Mouse (Mus musculus) midbrain, postnatal 0 days (tissue): ENCODE results near the gene Guk1. TPM values are rescaled to one million over a fixed set of nuclear protein-coding genes. Genes with fewer than 3 reads are reported as not detected.

Experiments
- ATAC-seq: fragments of 200-750 bp; cut with Nextera tagmentation; 2 replicates; pipeline ENCODE4 v1.8.0; 2017; ENCODE audit warnings: moderate number of reproducible peaks, mild to moderate bottlenecking, moderate TSS enrichment, moderate library complexity; ENCODE audit not compliant: low FRiP score
- DNase-seq: peaks from one replicate; pipeline ENCODE4 v3.0.0-alpha.2; 2015; ENCODE audit warnings: low spot score
- H3K27ac ChIP-seq: fragments of 300-500 bp; sonication (generic); 2 replicates; pipeline ENCODE4 v1.5.1; 2014; ENCODE audit warnings: low read depth, mild to moderate bottlenecking, low read length, mixed read lengths
- H3K27me3 ChIP-seq: fragments of 300-500 bp; sonication (generic); 2 replicates; pipeline ENCODE4 v1.6.1; 2014; ENCODE audit warnings: low read length, control low read depth, mixed read lengths; ENCODE audit not compliant: insufficient read depth
- H3K36me3 ChIP-seq: fragments of 300-500 bp; sonication (generic); 2 replicates; pipeline ENCODE4 v1.6.1; 2014; ENCODE audit warnings: low read length, control low read depth, mixed read lengths; ENCODE audit not compliant: insufficient read depth
- H3K4me1 ChIP-seq: fragments of 300-500 bp; sonication (generic); 2 replicates; pipeline ENCODE4 v1.6.1; 2014; ENCODE audit warnings: mild to moderate bottlenecking, control low read depth, antibody characterized with exemption, low read length, mixed read lengths; ENCODE audit not compliant: insufficient read depth
- H3K4me2 ChIP-seq: fragments of 300-500 bp; sonication (generic); 2 replicates; pipeline ENCODE4 v1.6.1; 2014; ENCODE audit warnings: low read depth, mild to moderate bottlenecking, low read length, mixed read lengths; ENCODE audit not compliant: poor library complexity, severe bottlenecking
- H3K4me3 ChIP-seq: fragments of 300-500 bp; sonication (generic); 2 replicates; pipeline ENCODE4 v1.5.1; 2014; ENCODE audit warnings: low read depth, mild to moderate bottlenecking, low read length, moderate library complexity
- H3K9ac ChIP-seq: fragments of 300-500 bp; sonication (generic); replicated peaks from 2 replicates; pipeline ENCODE4 v1.6.1; 2014; ENCODE audit warnings: mild to moderate bottlenecking, low read length, moderate library complexity, mixed read lengths; ENCODE audit not compliant: poor library complexity, severe bottlenecking
- H3K9me3 ChIP-seq: fragments of 300-500 bp; sonication (generic); 2 replicates; pipeline ENCODE4 v1.6.1; 2016; ENCODE audit warnings: low read length, control low read depth
- CTCF ChIP-seq: IDR thresholded peaks from 2 replicates; pipeline ENCODE4 v1.5.1; 2016; ENCODE audit warnings: antibody characterized with exemption, mild to moderate bottlenecking
- WGBS: fragments of 180-500 bp; shearing (Covaris S2); extraction: QIAGEN DNeasy Blood & Tissue Kit; methylation state at CpG from one replicate; pipeline ENCODE4 v1.1.7; 2014; 5-methylcytosine and 5-hydroxymethylcytosine counted together
- polyA plus RNA-seq: library from polyadenylated mRNA; unstranded; fragments of >200 nt; fragmentation: Nextera tagmentation; extraction: Ambion mirVana; gene quantifications from 2 replicates; pipeline ENCODE4 v1.2.1, GENCODE M21; 2015
- total RNA-seq: library from RNA; depleted of rRNA; stranded (reverse); fragments of >200 nt; gene quantifications from 2 replicates; pipeline ENCODE4 v1.2.3, GENCODE M21; 2014

Guk1 gene
- total and polyA plus RNA-seq, 2 experiments from 2014 or later = 125 to 289 TPM

- DNase-seq = no peak
- Histone ChIP-seq H3K4me3 (peak overlapping the region; percentile 5; the same call in 1 of the 2 replicates), H3K9ac (no peak overlapping the region), H3K9me3 (no peaks in the 10 kb centered on the region), H3K27ac (no peak overlapping the region), H3K27me3 (peaks cover 44% of the 10 kb centered on the region), H3K36me3 (no peaks in the 10 kb centered on the region), H3K4me2 (peak overlapping the region; percentile 12; the same call in 1 of the 2 replicates), H3K4me1 (no peaks in the 10 kb centered on the region)
- no peak for ATAC-seq
- 1% methylated on average over 46 of the region's 48 CpGs for WGBS
- no peak for TF ChIP-seq CTCF
Measured at GRCm38 (mm10) chr11:59176475-59176874, 15.5 kb downstream of the Guk1 start.

DNA sequence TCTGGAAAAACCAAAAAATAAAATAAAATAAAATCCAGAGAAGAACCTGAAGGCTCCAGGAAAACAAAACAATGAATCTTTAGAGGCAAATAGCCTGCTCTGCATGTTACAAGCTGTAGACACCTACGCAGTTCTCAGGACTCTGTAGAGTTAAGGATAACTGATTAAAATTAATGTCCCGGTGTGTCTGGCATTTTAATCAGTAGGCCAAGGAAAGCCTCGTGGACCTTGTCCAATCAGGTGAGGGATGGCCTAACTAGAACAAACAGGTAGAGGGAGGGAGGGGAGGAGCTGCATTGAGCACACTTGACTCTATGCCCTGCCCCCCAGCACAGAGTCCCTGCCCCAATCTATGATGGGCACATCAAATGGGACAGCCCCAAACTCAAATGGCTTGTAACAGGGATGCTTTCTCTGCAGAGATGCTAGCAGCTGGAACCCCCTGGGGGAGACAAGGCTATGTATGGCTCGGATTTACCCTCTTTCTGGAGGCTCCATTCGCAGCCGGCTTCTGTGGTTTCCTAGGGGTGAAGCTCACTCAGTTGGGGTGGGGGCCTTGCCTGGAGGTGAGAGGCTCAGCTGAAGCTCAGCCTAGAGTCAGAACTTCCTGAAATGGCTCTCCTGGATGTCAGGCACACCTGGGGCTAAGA, 17.7 kb downstream of the Guk1 start:
- no peak for TF ChIP-seq CTCF
- no peak overlapping the region for H3K4me2 ChIP-seq
- no peak for ATAC-seq
- DNase-seq = no peak
- no peaks in the 10 kb centered on the region for H3K36me3 ChIP-seq
- no peaks in the 10 kb centered on the region for H3K9me3 ChIP-seq
- no peak overlapping the region for H3K9ac ChIP-seq
- H3K4me1 ChIP-seq = no peaks in the 10 kb centered on the region
- peaks cover 44% of the 10 kb centered on the region for H3K27me3 ChIP-seq
- H3K4me3 ChIP-seq = no peak overlapping the region
- no peak overlapping the region for H3K27ac ChIP-seq
- 43% methylated on average over 6 of the region's 6 CpGs for WGBS

- Histone ChIP-seq H3K4me1 (no peaks in the 10 kb centered on the region), H3K27ac (no peak overlapping the region), H3K27me3 (peaks cover 13% of the 10 kb centered on the region), H3K9ac (no peak overlapping the region), H3K4me2 (no peak overlapping the region), H3K9me3 (no peaks in the 10 kb centered on the region), H3K4me3 (no peak overlapping the region), H3K36me3 (no peaks in the 10 kb centered on the region)
- ATAC-seq = no peak
- DNase-seq = no peak
- no peak for TF ChIP-seq CTCF
- 74% methylated on average over 4 of the region's 4 CpGs for WGBS
Measured at GRCm38 (mm10) chr11:59170549-59170948, 21.5 kb downstream of the Guk1 start.

DNA sequence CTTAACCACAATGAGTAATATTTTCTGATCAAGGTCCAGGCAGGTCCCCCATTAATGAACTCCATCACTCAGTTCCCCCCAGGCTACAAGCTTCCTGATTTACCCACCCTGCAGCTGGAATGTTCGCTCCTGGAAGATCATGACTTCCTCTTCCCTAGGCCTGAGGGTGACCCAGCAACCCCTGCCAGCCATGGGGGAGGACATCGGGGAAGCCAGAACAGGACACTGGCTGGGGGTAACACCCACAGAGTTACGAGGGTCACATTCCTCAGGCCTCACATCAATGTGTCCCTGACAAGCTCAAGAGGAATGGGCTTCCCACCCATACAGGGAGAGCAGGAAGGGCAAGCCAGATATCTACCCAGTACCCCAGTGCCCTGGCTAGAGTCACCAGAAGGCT, 22.2 kb downstream of the Guk1 start:
- H3K27ac ChIP-seq = no peak overlapping the region
- TF ChIP-seq CTCF = no peak
- no peaks in the 10 kb centered on the region for H3K9me3 ChIP-seq
- H3K4me1 ChIP-seq = no peaks in the 10 kb centered on the region
- no peak overlapping the region for H3K4me3 ChIP-seq
- WGBS = 73% methylated on average over 3 of the region's 3 CpGs
- no peak overlapping the region for H3K4me2 ChIP-seq
- H3K36me3 ChIP-seq = no peaks in the 10 kb centered on the region
- ATAC-seq (no peak), DNase-seq (no peak)
- no peak overlapping the region for H3K9ac ChIP-seq
- H3K27me3 ChIP-seq = peaks cover 6% of the 10 kb centered on the region; the same call in 1 of the 2 replicates

- no peak overlapping the region for H3K4me3 ChIP-seq
- H3K27me3 ChIP-seq = no peaks in the 10 kb centered on the region
- no peak for TF ChIP-seq CTCF
- no peak overlapping the region for H3K4me2 ChIP-seq
- DNase-seq (peak; percentile 51), ATAC-seq (no peak)
- no peak overlapping the region for H3K9ac ChIP-seq
- peaks cover 3% of the 10 kb centered on the region; the same call in 1 of the 2 replicates for H3K36me3 ChIP-seq
- H3K9me3 ChIP-seq = no peaks in the 10 kb centered on the region
- WGBS = 26% methylated on average over 2 of the region's 2 CpGs
- no peak overlapping the region for H3K27ac ChIP-seq
- H3K4me1 ChIP-seq = peaks cover 7% of the 10 kb centered on the region
Measured at GRCm38 (mm10) chr11:59165616-59166241, 26.3 kb downstream of the Guk1 start.

GRCm38 (mm10) chr11:59164384-59164783, 27.6 kb downstream of the Guk1 start:
- Histone ChIP-seq H3K4me2 (peak overlapping the region; percentile 65; the same call in 1 of the 2 replicates), H3K36me3 (peaks cover 6% of the 10 kb centered on the region), H3K9me3 (no peaks in the 10 kb centered on the region), H3K4me3 (no peak overlapping the region), H3K27me3 (no peaks in the 10 kb centered on the region), H3K4me1 (peaks cover 7% of the 10 kb centered on the region), H3K27ac (no peak overlapping the region), H3K9ac (no peak overlapping the region)
- DNase-seq = no peak
- no peak for ATAC-seq
- WGBS = 90% methylated on average over 9 of the region's 9 CpGs
- no peak for TF ChIP-seq CTCF
